Mouse (Mus musculus): ENCODE results near the gene Foxj2.

Foxj2 gene

DNA sequence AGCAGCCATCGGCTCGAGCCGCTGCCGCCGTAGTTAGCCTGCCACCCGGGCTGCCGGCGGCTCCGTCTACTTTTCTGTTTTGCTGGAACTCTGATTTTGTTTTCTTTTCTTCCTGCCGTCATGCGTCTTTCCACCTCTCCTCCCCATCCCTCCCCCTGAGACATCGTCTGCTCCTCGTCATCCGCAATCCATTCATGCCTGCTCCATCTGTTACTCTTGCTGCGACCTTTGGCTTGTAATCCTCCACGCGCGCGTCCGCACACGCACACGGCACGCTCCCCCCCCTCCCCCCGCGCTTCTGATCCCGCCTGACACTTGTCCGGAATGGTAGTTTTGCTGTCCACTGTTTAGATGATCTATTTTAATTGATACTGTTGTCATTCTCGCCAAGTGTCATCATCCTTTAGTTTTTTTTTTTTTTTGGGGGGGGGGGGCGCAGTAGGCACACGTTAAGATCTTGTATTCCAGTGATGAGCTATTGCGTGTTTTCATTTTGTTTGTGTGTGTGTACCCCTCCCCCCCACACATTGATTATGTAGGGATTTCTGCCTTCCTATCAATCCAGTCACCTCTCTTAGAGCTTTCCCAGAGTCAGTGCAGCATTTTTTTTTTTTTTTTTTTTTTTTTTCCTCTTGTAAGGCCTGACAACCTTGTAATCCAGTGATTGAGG, 55.1 kb downstream of the Foxj2 start:
- peak in 1 of 2 experiments; percentile 79 for DNase-seq

- no peak for DNase-seq
These were observed 59.5 kb downstream of the Foxj2 start for GRCm38 (mm10) chr6:122879141-122879735.

DNA sequence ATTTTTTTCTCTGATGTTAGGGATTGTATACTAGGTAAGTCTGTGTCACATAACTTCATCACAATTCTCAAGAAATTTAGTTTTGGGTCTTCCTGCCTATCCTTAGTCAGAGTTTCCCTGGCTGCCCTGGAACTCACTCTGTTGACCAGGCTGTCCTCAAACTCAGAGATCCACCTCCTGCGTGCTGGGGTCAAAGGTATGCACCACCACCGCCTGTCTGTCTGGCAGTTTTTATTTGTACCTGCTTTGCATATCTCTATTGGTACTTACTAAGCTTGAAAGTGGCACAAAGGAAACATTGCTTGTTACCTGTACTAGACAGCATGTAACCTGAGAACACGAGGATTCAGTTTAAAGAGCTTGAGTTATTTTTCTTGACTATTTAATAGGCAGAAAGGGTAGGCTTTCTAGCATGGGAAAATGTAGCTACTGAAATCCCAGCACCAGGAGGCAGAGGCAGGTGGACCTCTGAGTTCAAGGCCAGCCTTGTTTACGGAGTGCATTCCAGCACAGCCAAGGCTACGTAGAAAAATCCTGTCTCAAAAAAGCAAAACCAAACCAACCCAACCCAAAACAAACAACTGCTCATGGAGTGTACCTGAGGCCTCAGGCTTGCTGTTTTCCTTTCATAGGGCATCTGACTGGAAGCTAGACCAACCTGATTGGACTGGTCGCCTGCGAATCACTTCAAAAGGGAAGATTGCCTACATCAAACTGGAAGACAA, 60.2 kb downstream of the Foxj2 start:
- no peak for DNase-seq

DNA sequence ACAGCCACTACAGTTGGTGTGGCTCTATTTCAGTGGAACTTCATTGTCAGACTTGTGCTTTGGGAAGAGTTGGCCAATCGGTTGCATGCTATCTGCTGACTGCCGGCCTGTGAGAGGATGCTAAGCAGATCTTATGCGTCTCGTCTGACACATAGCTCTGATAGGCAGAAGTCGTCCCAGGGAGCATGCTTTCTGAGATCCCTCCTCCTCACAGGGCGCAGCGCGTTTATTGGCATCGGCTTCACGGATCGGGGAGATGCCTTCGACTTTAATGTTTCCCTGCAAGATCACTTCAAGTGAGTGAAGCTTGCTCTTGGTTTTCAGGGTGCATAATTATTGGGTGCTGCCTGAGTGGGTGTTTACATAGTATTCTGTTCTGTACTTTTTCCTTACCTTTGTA, 61.6 kb downstream of the Foxj2 start:
- no peak for DNase-seq

DNA sequence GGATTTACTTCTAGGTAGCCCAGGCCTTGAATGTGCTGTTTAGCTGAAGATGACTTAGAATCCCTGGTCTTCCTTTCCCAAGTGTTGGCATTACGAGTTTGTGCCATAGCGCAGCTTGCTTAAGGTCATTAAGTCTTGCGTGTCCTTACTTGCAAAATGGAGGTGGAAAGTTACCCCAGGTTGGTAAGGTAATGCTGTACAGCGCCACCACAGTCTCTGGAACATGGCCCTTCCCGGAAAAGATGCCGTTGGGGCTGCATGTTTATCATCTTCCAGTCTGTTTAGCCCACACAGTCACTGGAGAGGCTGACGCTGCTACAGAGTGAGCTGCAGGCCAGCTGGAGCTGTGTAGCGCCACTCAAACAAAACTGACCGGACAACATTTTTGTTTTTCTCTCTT, 63.9 kb downstream of the Foxj2 start:
- no peak for DNase-seq

DNA sequence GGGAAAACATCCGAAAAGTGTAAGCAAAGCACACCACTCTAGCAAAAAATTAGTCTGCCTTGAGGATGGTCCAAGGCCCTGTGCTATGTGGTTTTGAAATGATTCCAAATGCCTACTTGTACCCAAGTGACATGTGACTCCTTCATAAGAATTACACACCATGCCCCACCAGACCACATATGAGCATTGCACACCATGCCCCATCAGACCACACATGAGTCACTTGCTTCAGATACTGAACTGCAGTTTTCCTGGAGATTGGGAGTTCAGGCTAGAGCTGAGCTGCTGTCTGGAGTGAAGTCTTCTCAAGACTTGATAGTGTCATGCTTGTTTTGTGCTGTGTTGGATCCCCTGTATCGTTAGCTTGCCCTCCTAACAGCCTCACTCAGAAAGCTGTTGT, 69.9 kb downstream of the Foxj2 start:
- no peak for DNase-seq

GRCm38 (mm10) chr6:122892442-122893049, 72.8 kb downstream of the Foxj2 start:
- DNase-seq: peak; percentile 42 to 75
